In genomic region chr8:114850014-114850870, GRCm38 (mm10) we compare ENCODE assay signal across 10 mouse cellular contexts.
DNase-seq lines count a peak whose midpoint lies in the region; ATAC-seq and TF ChIP-seq lines count a peak whose summit lies in the region.
"Had no signal": no experiment of that assay in that cellular context is flagged by ENCODE, and none has a peak within 500 bp of the region (broad histone marks: within the 10 kb centered on the region; RNA-seq: fewer than 3 reads in every experiment).

No protein-coding gene starts in this region.

- in situ Hi-C loops in ES-E14 (cut with MboI; ENCODE audit: low sequenced_read_pairs in 2 of 2, unreplicated experiment in 2 of 2) = no loop called here

- no peak for TF ChIP-seq EP300 in liver, postnatal 0 days (IDR thresholded peaks at IDR 0.05; ENCODE audit: low read depth)

- H3K36me3 ChIP-seq in kidney, postnatal 0 days (ENCODE audit: insufficient read depth, low read length) = no peaks in the 10 kb centered on the region
- H3K36me3 ChIP-seq in ES-E14 (ENCODE audit: control insufficient read depth, insufficient read depth, low read length, poor library complexity, severe bottlenecking) = no peaks in the 10 kb centered on the region
- no peaks in the 10 kb centered on the region for H3K36me3 ChIP-seq in liver, postnatal 0 days (replicated peaks; ENCODE audit: insufficient read depth, low read length)

- peak; percentile 49 for DNase-seq in kidney, postnatal 0 days (ENCODE audit: low spot score)
- DNase-seq in kidney, adult 8-10 months = no peak
- peak; percentile 27 for DNase-seq in ES-E14 (ENCODE audit: low read depth, low spot score)
- DNase-seq in embryo, embryonic 11 days = peak; percentile 50
- no peak for DNase-seq in liver, postnatal 0 days
- DNase-seq in thymus, postnatal 10 days (ENCODE audit: low spot score in 2 of 2) = no peak
- DNase-seq: gastrocnemius, postnatal 25 days; kidney, postnatal 10 days; lung, postnatal 36 days had no signal

- H3K4me1 ChIP-seq in kidney, postnatal 0 days (replicated peaks; ENCODE audit: insufficient read depth, low read length) = no peaks in the 10 kb centered on the region
- no peaks in the 10 kb centered on the region for H3K4me1 ChIP-seq in ES-E14 (ENCODE audit: control insufficient read depth in 2 of 2, insufficient read depth in 2 of 2, low read length in 2 of 2, poor library complexity in 1 of 2)
- no peaks in the 10 kb centered on the region for H3K4me1 ChIP-seq in liver, postnatal 0 days (ENCODE audit: insufficient read depth)

- no peak overlapping the region for H3K4me2 ChIP-seq in kidney, postnatal 0 days (ENCODE audit: low read length)
- peak overlapping the region; percentile 38 for H3K4me2 ChIP-seq in liver, postnatal 0 days (ENCODE audit: low read depth, low read length)

- 40% methylated on average over 15 of the region's 15 CpGs for WGBS in kidney, postnatal 0 days
- 48% methylated on average over 14 of the region's 15 CpGs for WGBS in liver, postnatal 0 days (ENCODE audit: insufficient replicate concordance)

- no peak for TF ChIP-seq CTCF in kidney, postnatal 0 days (IDR thresholded peaks at IDR 0.05; ENCODE audit: low read depth)
- no peak for TF ChIP-seq CTCF in liver, postnatal 0 days (IDR thresholded peaks at IDR 0.05; ENCODE audit: low read depth)

- no peaks in the 10 kb centered on the region for H3K27me3 ChIP-seq in kidney, postnatal 0 days (ENCODE audit: insufficient read depth, low read length)
- H3K27me3 ChIP-seq in liver, postnatal 0 days (ENCODE audit: insufficient read depth, low read length) = no peaks in the 10 kb centered on the region

- H3K27ac ChIP-seq in kidney, postnatal 0 days = no peak overlapping the region
- no peak overlapping the region for H3K27ac ChIP-seq in ES-E14 (ENCODE audit: insufficient read depth, low read depth, low read length, poor library complexity, severe bottlenecking)
- peak overlapping the region; percentile 44 for H3K27ac ChIP-seq in liver, postnatal 0 days (ENCODE audit: low read depth)

- H3K9me3 ChIP-seq in kidney, postnatal 0 days (replicated peaks; ENCODE audit: low read length) = no peaks in the 10 kb centered on the region
- H3K9me3 ChIP-seq in ES-E14 (ENCODE audit: control insufficient read depth, insufficient read depth, low read depth, low read length) = no peaks in the 10 kb centered on the region
- H3K9me3 ChIP-seq in liver, postnatal 0 days (ENCODE audit: low read length) = no peaks in the 10 kb centered on the region

- H3K9ac ChIP-seq in kidney, postnatal 0 days (ENCODE audit: low read depth, low read length) = no peak overlapping the region
- no peak overlapping the region for H3K9ac ChIP-seq in ES-E14 (ENCODE audit: insufficient read depth, low read depth, low read length, poor library complexity, severe bottlenecking)
- no peak overlapping the region for H3K9ac ChIP-seq in liver, postnatal 0 days (replicated peaks)

- H3K4me3 ChIP-seq in kidney, postnatal 0 days (replicated peaks; ENCODE audit: low read depth, low read length) = no peak overlapping the region
- no peak overlapping the region for H3K4me3 ChIP-seq in ES-E14 (ENCODE audit: insufficient read depth in 1 of 2, low read depth in 1 of 2, low read length in 2 of 2, poor library complexity in 1 of 2, severe bottlenecking in 1 of 2)
- H3K4me3 ChIP-seq in liver, postnatal 0 days (ENCODE audit: low read depth, low read length) = no peak overlapping the region

- no peak; the same call in 1 of the 2 replicates for ATAC-seq in kidney, postnatal 0 days (replicated peaks; ENCODE audit: low FRiP score, low read depth)
- peak; percentile 57 for ATAC-seq in liver, postnatal 0 days
- no peak for ATAC-seq in megakaryocyte-erythroid progenitor cell, adult 5-6 weeks (replicated peaks; ENCODE audit: low FRiP score, low TSS enrichment, poor library complexity, severe bottlenecking)

TF ChIP-seq in ES-E14, 5 proteins besides CTCF, POLR2A, EP300 and RAD21:
- no peak for TF ChIP-seq ZC3H11A (IDR thresholded peaks at IDR 0.05; ENCODE audit: borderline replicate concordance, low read depth, low read length)
- no peak for TF ChIP-seq MAFK (IDR thresholded peaks at IDR 0.05; ENCODE audit: insufficient read depth, low read depth, low read length)
- TF ChIP-seq HCFC1 (IDR thresholded peaks at IDR 0.05; ENCODE audit: borderline replicate concordance, insufficient read depth, low read length) = no peak
- no peak for TF ChIP-seq CHD2 (IDR thresholded peaks at IDR 0.05; ENCODE audit: low read depth, low read length)
- no peak for TF ChIP-seq ZNF384 (IDR thresholded peaks at IDR 0.05; ENCODE audit: low read depth, low read length)

Comparison
In these comparisons a context has a peak if more than half of its experiments do, and no peak if none do; other contexts are left out.
1. DNase-seq: peak in kidney, postnatal 0 days (single experiment), ES-E14 (single experiment) and embryo, embryonic 11 days (single experiment); none in kidney, adult 8-10 months (0 of 2), liver, postnatal 0 days (single experiment) and thymus, postnatal 10 days (0 of 2).